ENCODE assay signal across 50 mouse cellular contexts in the genomic region with DNA sequence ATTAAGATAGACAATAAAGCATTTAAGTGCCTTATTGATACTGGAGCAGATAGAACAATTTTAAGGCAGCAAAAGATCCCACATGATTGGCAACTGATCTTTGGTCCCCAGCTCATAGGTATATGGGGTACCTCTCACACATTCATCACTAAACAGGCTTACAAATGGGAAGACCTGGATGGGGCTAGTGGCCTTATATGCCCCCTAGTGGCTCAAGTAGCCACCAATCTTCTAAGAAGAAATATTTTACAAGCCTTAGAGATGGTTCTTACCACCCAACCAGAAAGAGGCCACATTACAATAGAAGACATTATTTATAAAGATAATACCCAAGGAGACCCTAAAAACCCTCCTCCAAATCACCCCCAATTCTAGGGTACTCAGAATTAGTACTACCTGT. TPM values are rescaled to one million over a fixed set of nuclear protein-coding genes. Genes with fewer than 3 reads are reported as not detected.
"Had no signal": no experiment of that assay in that cellular context is flagged by ENCODE, and none has a peak within 500 bp of the region (broad histone marks: within the 10 kb centered on the region; RNA-seq: fewer than 3 reads in every experiment).

No protein-coding gene starts in this region.

- H3K27me3 ChIP-seq: heart, embryonic 12.5 days; heart, embryonic 13.5 days; heart, embryonic 15.5 days; hindbrain, embryonic 12.5 days; hindbrain, embryonic 13.5 days; hindbrain, embryonic 15.5 days; intestine, embryonic 15.5 days; kidney, embryonic 15.5 days had no signal

- H3K36me3 ChIP-seq: heart, embryonic 10.5 days; heart, embryonic 12.5 days; heart, embryonic 13.5 days; heart, embryonic 15.5 days; hindbrain, embryonic 10.5 days; hindbrain, embryonic 12.5 days; hindbrain, embryonic 13.5 days; hindbrain, embryonic 15.5 days; intestine, embryonic 15.5 days; kidney, embryonic 15.5 days had no signal

- H3K4me2 ChIP-seq: heart, embryonic 11.5 days; heart, embryonic 12.5 days; heart, embryonic 13.5 days; heart, embryonic 15.5 days; hindbrain, embryonic 12.5 days; hindbrain, embryonic 13.5 days; hindbrain, embryonic 14.5 days; hindbrain, embryonic 15.5 days; intestine, embryonic 15.5 days; kidney, embryonic 15.5 days had no signal

- H3K4me1 ChIP-seq: heart, embryonic 10.5 days; heart, embryonic 12.5 days; heart, embryonic 13.5 days; heart, embryonic 15.5 days; hindbrain, embryonic 10.5 days; hindbrain, embryonic 12.5 days; hindbrain, embryonic 13.5 days; hindbrain, embryonic 15.5 days; intestine, embryonic 15.5 days; kidney, embryonic 15.5 days had no signal

- H3K27ac ChIP-seq: heart, embryonic 10.5 days; heart, embryonic 13.5 days; heart, embryonic 15.5 days; hindbrain, embryonic 10.5 days; hindbrain, embryonic 12.5 days; hindbrain, embryonic 13.5 days; hindbrain, embryonic 14.5 days; hindbrain, embryonic 15.5 days; hindbrain, postnatal 0 days; intestine, embryonic 15.5 days; kidney, embryonic 15.5 days; kidney, postnatal 0 days; layer of hippocampus, adult 2 months; left cerebral cortex, adult 2 months had no signal

- H3K4me3 ChIP-seq: heart, embryonic 10.5 days; heart, embryonic 12.5 days; heart, embryonic 13.5 days; heart, embryonic 15.5 days; hindbrain, embryonic 10.5 days; hindbrain, embryonic 12.5 days; hindbrain, embryonic 13.5 days; hindbrain, embryonic 15.5 days; intestine, embryonic 15.5 days; kidney, embryonic 15.5 days; layer of hippocampus, adult 2 months; left cerebral cortex, adult 2 months had no signal

- DNase-seq: heart, postnatal 10 days; heart, postnatal 14 days; heart, postnatal 36 days; heart, postnatal 4 days; kidney, adult 11 months; kidney, adult 18-20 months; kidney, adult 2 months; kidney, postnatal 10 days; kidney, postnatal 14 days; kidney, postnatal 25 days; kidney, postnatal 36 days; kidney, postnatal 4 days; layer of hippocampus, adult 9-11 months; layer of hippocampus, postnatal 36 days had no signal

- H3K9me3 ChIP-seq: heart, embryonic 15.5 days; intestine, embryonic 15.5 days had no signal

- H3K9ac ChIP-seq: heart, embryonic 12.5 days; heart, embryonic 13.5 days; heart, embryonic 15.5 days; hindbrain, embryonic 12.5 days; hindbrain, embryonic 13.5 days; hindbrain, embryonic 14.5 days; hindbrain, embryonic 15.5 days; intestine, embryonic 15.5 days; kidney, embryonic 15.5 days had no signal

RNA-seq across cellular contexts. Expression of gene Olfr402, which starts 7.5 kb away (rescaled TPM):
- total RNA-seq: heart, postnatal 10 days; heart, postnatal 14 days; heart, postnatal 25 days; heart, postnatal 36 days; heart, postnatal 4 days; hematopoietic stem cell, adult 5-6 weeks; hindbrain, postnatal 0 days; layer of hippocampus, adult 18-20 months; layer of hippocampus, adult 2 months; layer of hippocampus, adult 8-10 months; layer of hippocampus, postnatal 10 days; layer of hippocampus, postnatal 14 days; layer of hippocampus, postnatal 25 days; layer of hippocampus, postnatal 36 days; left cerebral cortex, adult 18-20 months; left cerebral cortex, adult 2 months had no signal
- polyA plus RNA-seq: heart, embryonic 10.5 days; heart, embryonic 11.5 days; heart, embryonic 12.5 days; heart, embryonic 13.5 days; heart, embryonic 14.5 days; heart, embryonic 15.5 days; heart, embryonic 16.5 days; heart, postnatal 0 days; hindbrain, embryonic 10.5 days; hindbrain, embryonic 11.5 days; hindbrain, embryonic 12.5 days; hindbrain, embryonic 13.5 days; hindbrain, embryonic 14.5 days; hindbrain, embryonic 15.5 days; hindbrain, embryonic 16.5 days; hindbrain, postnatal 0 days; inflammation-experienced regulatory T-cells, adult 6 months; intestine, embryonic 14.5 days; intestine, embryonic 15.5 days; intestine, embryonic 16.5 days; intestine, postnatal 0 days; kidney, adult 2 months; kidney, embryonic 14.5 days; kidney, embryonic 15.5 days; kidney, embryonic 16.5 days; kidney, postnatal 0 days; large intestine, adult 2 months had no signal

RNA-seq across cellular contexts. Expression of gene Olfr401, which starts 32.4 kb away (rescaled TPM):
- total RNA-seq: heart, postnatal 10 days; heart, postnatal 14 days; heart, postnatal 25 days; heart, postnatal 36 days; heart, postnatal 4 days; hematopoietic stem cell, adult 5-6 weeks; hindbrain, postnatal 0 days; layer of hippocampus, adult 18-20 months; layer of hippocampus, adult 2 months; layer of hippocampus, adult 8-10 months; layer of hippocampus, postnatal 10 days; layer of hippocampus, postnatal 14 days; layer of hippocampus, postnatal 25 days; layer of hippocampus, postnatal 36 days; left cerebral cortex, adult 18-20 months; left cerebral cortex, adult 2 months had no signal
- polyA plus RNA-seq: heart, embryonic 10.5 days; heart, embryonic 11.5 days; heart, embryonic 12.5 days; heart, embryonic 13.5 days; heart, embryonic 14.5 days; heart, embryonic 15.5 days; heart, embryonic 16.5 days; heart, postnatal 0 days; hindbrain, embryonic 10.5 days; hindbrain, embryonic 11.5 days; hindbrain, embryonic 12.5 days; hindbrain, embryonic 13.5 days; hindbrain, embryonic 14.5 days; hindbrain, embryonic 15.5 days; hindbrain, embryonic 16.5 days; hindbrain, postnatal 0 days; intestine, embryonic 14.5 days; intestine, embryonic 15.5 days; intestine, embryonic 16.5 days; intestine, postnatal 0 days; kidney, adult 2 months; kidney, embryonic 14.5 days; kidney, embryonic 15.5 days; kidney, embryonic 16.5 days; kidney, postnatal 0 days; large intestine, adult 2 months had no signal

RNA-seq across cellular contexts. Expression of gene Olfr403, which starts 40.2 kb away (rescaled TPM):
- total RNA-seq: heart, postnatal 10 days; heart, postnatal 14 days; heart, postnatal 25 days; heart, postnatal 36 days; heart, postnatal 4 days; hematopoietic stem cell, adult 5-6 weeks; hindbrain, postnatal 0 days; layer of hippocampus, adult 18-20 months; layer of hippocampus, adult 2 months; layer of hippocampus, adult 8-10 months; layer of hippocampus, postnatal 10 days; layer of hippocampus, postnatal 14 days; layer of hippocampus, postnatal 25 days; layer of hippocampus, postnatal 36 days; left cerebral cortex, adult 18-20 months; left cerebral cortex, adult 2 months had no signal
- polyA plus RNA-seq: heart, embryonic 10.5 days; heart, embryonic 11.5 days; heart, embryonic 12.5 days; heart, embryonic 13.5 days; heart, embryonic 14.5 days; heart, embryonic 15.5 days; heart, embryonic 16.5 days; heart, postnatal 0 days; hindbrain, embryonic 10.5 days; hindbrain, embryonic 11.5 days; hindbrain, embryonic 12.5 days; hindbrain, embryonic 13.5 days; hindbrain, embryonic 14.5 days; hindbrain, embryonic 15.5 days; hindbrain, embryonic 16.5 days; hindbrain, postnatal 0 days; inflammation-experienced regulatory T-cells, adult 6 months; intestine, embryonic 14.5 days; intestine, embryonic 15.5 days; intestine, embryonic 16.5 days; intestine, postnatal 0 days; kidney, adult 2 months; kidney, embryonic 14.5 days; kidney, embryonic 15.5 days; kidney, embryonic 16.5 days; kidney, postnatal 0 days; large intestine, adult 2 months had no signal
